Mouse (Mus musculus): ENCODE data around the gene Gm21440. TPM values are rescaled to one million over a fixed set of nuclear protein-coding genes. Genes with fewer than 3 reads are reported as not detected.
"Not testable (repeated sequence)": the region's sequence is repeated elsewhere in the genome, so short reads cannot be mapped to it uniquely, and the experiment has no call there.

The Gm21440 gene
- total RNA-seq (2021), result not detected
- long read RNA-seq, experiment 1, result 0 reads
- long read RNA-seq, experiment 2, result 0 reads

DNA sequence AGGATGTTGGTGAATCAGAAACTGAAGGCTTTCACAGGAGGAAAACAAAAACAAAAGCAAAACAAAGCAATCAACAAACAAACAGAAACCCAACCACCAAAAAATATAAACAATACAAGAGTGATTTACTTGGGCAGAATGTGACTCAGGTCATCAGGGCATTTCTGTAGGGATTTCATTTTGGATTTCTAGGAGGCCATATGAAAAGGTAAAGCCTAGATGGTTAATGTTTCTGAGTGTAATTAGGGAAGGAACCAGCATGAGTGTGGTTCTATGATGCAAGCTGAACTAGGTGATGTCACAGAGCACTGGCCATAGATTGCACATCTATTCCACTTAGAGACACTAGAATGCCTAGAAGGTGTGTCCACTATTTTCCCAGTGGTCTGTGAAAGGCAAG, at the start of gene Gm21440, which contains the start of gene Gm21454:
Gm21440 (plus strand) TSS at position 301 of the 400 bp plus-strand sequence.
Gm21454 (plus strand) TSS at position 352 of the 400 bp plus-strand sequence.
- not testable (repeated sequence) for DNase-seq (ENCODE audit: low spot score in 2 of 2)

DNA sequence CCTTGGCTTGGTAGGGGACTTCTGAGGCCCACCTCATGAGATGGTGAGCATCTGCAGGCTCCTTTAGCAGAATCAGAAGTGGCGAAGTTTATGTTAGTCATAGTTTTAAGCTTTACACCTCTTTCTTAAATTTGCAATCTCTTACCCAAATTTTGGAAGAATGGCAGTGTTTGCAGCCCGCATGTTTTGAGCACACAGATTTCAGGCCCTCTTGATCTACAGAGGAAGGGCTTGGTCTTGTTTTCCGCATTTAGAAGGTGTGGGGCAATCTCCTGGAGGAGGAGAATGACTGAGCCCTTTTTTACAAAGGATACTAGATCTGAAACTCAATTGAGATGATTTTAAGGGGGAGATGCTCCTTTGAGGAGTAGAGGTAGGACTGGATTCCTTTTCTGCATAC, 28.4 kb upstream of the Gm21440 start, which contains the start of gene Gm21828:
Gm21828 (minus strand) TSS at position 101 of the 400 bp plus-strand sequence.
- not testable (repeated sequence) for DNase-seq (ENCODE audit: low spot score in 2 of 2)

Other genes starting within 250 kb of the Gm21440 start
- not detected for gene Gm20807, start 209.5 kb upstream of the Gm21440 start, total RNA-seq (2021)
- not detected for gene Gm21891, start 118.9 kb upstream of the Gm21440 start, total RNA-seq (2021)
- not detected for gene Gm21425, start 90.4 kb upstream of the Gm21440 start, total RNA-seq (2021)
- gene Gm21828, start 28.5 kb upstream of the Gm21440 start, total RNA-seq (2021), result not detected
- not detected for gene Gm21454, start 51 bp downstream of the Gm21440 start, total RNA-seq (2021)
- not detected for gene Gm21725, start 96.7 kb downstream of the Gm21440 start, total RNA-seq (2021)
- gene Gm21866, start 213.2 kb downstream of the Gm21440 start, total RNA-seq (2021), result not detected
- not detected for gene Gm20773, start 241.6 kb downstream of the Gm21440 start, total RNA-seq (2021)